Mouse (Mus musculus): Measurements from ENCODE around the gene Twistnb.

- TF ChIP-seq CTCF (IDR thresholded peaks at IDR 0.05; ENCODE audit: extremely low read depth, insufficient read depth, low read length) (no peak), POLR2A (IDR thresholded peaks at IDR 0.05; ENCODE audit: extremely low read depth, insufficient read depth, low read length) (no peak)
These were observed 26.8 kb downstream of the Twistnb start for GRCm38 (mm10) chr12:33456242-33456641.
